Mouse (Mus musculus): ENCODE data around the gene Pfdn5. TPM values are rescaled to one million over a fixed set of nuclear protein-coding genes. Genes with fewer than 3 reads are reported as not detected.

Pfdn5 gene
- 100 to 1,000 TPM; 344 to 355 TPM for total RNA-seq (2021)

DNA sequence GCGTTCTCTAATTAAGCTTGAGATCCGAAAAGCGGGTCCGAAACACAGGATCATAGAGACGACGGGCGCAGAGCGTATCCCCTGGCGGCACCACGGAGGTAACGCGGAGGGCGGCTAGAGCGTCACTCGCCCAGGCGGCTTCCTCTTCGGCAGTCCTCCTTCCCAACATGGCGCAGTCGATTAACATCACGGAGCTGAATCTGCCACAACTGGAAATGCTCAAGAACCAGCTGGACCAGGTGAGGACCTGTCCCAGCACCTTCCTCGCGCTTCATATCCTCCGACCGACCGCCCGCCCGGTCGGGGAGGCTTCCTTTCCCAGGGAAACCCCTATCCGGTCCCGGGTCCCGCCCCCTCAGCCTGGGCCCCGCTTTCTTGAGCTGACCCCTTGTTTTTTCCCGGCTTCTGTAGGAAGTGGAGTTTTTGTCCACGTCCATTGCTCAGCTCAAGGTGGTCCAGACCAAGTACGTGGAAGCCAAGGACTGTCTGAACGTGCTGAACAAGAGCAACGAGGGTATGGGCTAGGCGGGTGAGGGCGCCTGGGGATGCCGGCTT is at the start of gene Pfdn5:
Pfdn5 (plus strand) TSS at position 95 of the 555 bp plus-strand sequence.
- intact Hi-C loops (cut with DNase I): no loop called here
- DNase-seq (ENCODE audit: extremely low spot score in 1 of 2, low spot score in 2 of 2): peak; percentile 79 to 90

DNA sequence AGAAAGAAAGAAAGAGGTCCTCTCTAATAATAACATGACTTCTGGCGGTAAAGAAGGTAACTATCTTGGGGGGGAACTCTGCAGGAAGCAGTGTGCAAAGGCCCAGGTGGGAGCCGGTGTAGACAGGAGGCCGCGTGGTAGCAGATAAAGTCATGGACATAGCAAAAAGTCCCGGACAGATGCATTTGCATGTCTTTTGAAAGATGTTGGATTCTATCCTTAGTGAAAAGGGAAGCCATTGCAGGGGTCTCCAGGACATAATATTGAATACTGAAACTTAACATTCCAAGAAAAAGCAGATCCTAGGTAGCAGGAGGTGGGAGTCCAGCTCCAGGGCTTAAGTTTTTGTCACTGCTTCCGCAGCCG is 47.2 kb upstream of the Pfdn5 start:
- no peak for DNase-seq (ENCODE audit: extremely low spot score in 1 of 2, low spot score in 2 of 2)
- intact Hi-C loops (cut with DNase I): no loop called here

DNA sequence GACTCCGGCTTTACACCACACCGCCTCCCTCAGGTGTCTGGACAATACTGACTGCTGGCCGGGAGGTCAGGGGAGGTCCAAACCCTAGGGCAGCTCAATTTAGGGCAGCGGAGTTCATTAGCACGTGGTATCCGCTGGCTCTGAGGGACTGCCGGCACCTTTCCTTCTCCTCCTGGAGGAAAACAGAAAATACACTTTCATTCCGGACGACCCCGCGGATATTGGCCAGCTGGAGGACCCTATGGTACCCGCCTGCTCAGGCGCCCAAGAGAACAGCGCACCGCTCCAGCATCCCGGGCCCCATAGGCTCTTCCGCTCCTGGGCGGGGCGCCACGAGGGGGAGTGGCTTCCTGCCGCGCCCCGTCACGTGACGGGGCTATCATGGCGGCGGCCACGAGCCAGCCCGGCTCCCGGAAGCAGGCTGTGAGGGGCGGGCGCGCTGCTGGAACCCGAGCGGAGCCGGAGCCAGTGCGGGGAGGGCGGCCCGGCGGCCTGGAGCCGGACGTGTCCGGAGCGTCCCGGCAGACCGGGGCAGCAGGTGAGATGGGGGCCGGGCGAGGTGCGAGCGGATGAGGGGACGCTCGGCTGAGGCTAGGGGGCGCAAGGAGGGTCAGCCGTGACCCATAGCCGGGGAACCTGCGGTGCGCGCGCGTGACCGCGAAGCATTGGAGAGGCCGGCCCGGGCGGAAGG is 46.7 kb upstream of the Pfdn5 start, which contains the start of gene Mfsd5:
Mfsd5 (plus strand) TSS at position 363 of the 691 bp plus-strand sequence.
- intact Hi-C loops (cut with DNase I): no loop called here
- DNase-seq (ENCODE audit: extremely low spot score in 1 of 2, low spot score in 2 of 2): peak; percentile 76 to 93

DNA sequence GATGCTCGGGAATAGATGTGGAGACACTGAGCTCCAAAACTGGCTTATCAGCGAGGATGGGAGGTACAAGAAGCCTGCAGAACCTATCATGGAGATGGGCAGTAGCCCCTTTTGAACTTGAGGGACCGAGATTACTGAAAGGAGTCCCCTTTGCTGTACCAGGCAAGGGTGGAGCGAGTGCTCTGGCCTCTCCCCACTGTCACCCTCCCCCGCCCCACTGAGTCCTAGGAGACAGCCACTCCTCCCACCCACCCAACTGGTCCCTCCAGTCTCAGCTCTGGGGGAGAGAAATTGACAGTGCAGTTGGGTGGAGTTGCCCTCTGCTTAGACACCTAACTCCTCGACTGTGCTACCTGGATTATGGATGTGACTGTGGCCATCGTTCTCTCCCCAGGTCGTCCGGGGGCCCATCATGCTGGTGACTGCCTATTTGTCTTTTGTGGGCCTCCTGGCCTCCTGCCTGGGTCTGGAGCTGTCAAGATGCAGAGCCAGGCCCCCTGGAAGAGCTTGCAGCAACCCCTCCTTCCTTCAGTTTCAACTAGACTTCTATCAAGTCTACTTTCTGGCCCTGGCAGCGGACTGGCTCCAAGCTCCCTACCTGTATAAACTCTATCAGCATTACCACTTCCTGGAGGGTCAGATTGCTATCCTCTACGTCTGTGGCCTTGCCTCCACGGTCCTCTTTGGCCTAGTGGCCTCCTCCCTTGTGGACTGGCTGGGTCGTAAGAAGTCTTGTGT is 46.0 kb upstream of the Pfdn5 start:
- intact Hi-C loops (cut with DNase I): no loop called here
- DNase-seq (ENCODE audit: extremely low spot score in 1 of 2, low spot score in 2 of 2): no peak

DNA sequence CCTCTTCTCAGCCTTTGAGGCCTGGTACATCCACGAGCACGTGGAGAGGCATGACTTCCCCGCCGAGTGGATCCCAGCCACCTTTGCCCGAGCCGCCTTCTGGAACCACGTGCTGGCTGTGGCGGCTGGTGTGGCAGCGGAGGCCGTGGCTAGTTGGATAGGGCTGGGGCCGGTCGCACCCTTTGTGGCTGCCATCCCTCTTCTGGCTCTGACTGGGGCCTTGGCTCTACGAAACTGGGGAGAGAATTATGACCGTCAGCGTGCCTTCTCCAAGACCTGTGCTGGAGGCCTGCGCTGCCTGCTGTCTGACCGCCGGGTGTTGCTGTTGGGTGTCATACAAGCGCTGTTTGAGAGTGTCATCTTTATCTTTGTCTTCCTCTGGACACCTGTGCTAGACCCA is 45.3 kb upstream of the Pfdn5 start:
- peak in 1 of 2 experiments; percentile 35 for DNase-seq (ENCODE audit: extremely low spot score in 1 of 2, low spot score in 2 of 2)
- intact Hi-C loops (cut with DNase I): no loop called here

DNA sequence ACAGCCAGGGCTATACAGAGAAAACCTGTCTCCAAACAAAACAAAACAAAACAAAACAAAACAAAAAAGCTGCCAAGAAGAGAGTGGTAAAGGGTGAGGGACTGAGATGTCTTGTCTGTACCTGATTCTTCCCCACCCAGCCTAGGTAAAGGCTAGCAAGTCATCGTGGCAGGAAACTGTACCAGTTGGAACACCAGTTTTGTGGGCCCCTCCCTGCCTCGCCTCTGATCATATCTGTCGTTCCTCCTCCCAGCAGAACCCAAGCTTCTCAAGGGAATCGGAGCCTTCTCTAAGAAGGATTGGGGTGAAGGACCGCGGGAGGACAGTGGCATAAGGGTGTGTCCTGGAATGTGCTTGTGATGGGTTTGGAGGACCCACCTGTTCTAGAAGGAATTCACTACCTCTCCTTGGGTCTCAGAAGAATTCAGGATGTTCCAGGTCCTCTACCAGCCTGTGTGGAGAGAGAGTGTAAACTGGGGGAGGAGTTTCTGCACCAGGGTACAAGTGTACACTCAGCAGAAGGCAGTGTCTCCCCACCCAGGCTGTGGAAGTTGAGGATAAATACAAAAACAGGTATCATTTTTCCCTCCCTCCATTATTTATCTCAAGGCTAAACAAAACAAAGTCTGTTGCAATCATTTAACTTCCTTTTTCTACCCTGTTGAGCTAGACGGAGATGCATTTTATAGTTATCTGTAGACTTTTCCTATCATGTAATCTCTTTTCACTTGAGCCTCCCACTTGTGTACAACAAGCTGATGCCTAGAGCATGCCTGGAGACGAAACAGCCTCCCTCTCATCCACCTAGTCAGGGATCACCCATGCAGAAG is 43.2 kb upstream of the Pfdn5 start:
- intact Hi-C loops (cut with DNase I): no loop called here
- no peak for DNase-seq (ENCODE audit: extremely low spot score in 1 of 2, low spot score in 2 of 2)

DNA sequence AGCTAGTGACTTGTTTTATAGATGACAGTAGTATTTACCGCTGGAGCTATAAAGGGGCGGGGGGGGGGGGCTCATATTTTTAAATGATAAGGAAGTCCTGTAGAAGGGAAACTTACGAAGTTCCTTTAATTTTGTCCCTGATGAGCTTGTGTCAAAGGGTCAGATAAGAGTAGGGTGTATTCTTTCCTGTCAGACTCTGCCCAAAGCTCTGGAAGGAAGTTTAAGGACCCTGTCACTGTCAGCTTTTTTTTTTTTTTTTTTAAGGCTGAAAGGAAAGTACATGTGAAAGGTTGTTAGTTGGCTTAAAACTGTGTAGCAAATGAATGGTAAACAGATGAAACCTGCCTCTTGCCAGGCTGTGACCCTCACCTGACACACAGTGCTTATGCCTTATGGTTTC is 42.3 kb upstream of the Pfdn5 start:
- DNase-seq (ENCODE audit: extremely low spot score in 1 of 2, low spot score in 2 of 2): no peak
- intact Hi-C loops (cut with DNase I): no loop called here

DNA sequence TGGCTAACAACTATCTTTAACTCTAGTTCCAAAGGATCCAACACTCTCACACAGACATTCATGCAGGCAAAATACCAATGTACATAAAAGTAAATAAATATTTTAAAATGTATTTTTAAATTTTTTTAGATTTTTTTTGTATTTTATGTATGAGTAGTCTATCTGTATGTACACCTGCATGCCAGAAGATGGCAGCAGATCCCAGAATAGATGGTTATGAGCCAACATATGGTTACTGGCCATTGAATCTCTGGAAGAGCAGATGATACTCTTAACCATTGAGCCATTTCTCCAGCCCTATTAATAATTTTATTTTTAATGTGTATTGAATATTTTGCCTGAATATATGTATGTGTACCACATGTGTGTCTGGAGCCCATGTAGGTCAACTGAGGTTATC is 38.5 kb upstream of the Pfdn5 start:
- intact Hi-C loops (cut with DNase I): no loop called here
- DNase-seq (ENCODE audit: extremely low spot score in 1 of 2, low spot score in 2 of 2): no peak

DNA sequence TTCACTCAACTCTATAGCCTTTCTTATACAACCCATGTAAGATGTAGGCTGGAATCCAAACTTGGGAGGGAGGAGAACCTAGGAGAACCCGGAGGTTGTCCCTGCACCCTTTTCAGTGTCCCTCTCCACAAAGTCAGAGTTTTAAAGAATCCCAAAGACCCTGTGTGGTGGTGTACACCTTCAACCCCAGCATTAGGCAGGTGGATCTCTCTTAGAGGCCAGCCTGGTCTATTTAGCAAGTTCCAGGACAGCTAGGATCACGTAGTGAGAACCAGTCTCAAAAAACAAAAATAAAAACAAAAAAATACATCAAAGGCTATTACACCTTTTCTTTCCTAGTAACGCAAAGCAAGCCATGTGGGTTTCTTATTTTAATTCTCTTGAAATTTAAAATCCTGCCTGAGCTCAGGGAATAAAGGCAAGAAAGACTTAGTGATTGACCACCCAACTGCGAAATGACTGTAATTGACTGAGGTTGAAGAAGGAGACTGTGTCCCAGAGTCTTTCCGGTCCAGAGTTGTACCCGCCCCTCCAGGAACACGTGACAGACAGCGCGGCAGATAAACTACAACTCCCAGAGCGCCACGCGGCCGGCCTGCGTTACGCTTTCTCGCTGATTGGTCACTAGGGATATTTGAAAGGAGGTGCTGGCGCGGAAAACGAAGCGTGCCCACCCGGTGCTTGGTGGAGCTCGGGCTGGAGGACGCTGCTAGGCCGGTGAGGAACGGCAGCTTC is 30.1 kb upstream of the Pfdn5 start, which contains the start of gene Espl1:
Espl1 (plus strand) TSS at position 634 of the 735 bp plus-strand sequence.
- intact Hi-C loops (cut with DNase I): no loop called here
- DNase-seq (ENCODE audit: extremely low spot score in 1 of 2, low spot score in 2 of 2): peak; percentile 95

DNA sequence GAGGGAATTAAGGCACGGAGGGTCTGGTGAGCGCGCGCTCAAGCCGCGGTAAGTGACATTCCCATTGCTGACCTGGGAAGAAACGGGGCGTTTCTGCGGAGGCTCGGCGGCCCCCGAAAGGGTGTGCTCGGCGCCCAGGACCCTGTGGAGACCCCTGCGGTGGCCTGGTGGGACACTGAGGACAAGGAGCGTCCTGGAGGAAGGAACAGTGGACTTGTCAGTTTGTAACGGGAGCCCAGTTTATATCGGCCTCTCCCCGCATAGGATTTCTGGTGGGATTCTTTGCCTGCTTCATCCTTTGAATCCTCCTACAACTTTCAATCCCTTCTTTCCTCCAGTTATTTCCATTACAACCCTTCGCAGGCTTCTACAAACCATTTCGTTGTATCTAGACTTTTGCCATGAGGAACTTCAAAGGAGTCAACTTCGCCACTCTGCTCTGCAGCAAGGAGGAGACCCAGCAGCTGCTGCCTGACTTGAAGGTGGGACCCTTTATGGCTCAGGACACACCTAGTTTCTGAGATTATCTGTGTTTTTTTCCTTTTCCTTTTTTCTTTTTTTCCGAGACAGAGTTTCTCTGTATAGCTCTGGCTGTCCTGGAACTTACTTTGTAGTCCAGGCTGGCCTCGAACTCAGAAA is 29.4 kb upstream of the Pfdn5 start:
- no peak for DNase-seq (ENCODE audit: extremely low spot score in 1 of 2, low spot score in 2 of 2)
- intact Hi-C loops (cut with DNase I): no loop called here

DNA sequence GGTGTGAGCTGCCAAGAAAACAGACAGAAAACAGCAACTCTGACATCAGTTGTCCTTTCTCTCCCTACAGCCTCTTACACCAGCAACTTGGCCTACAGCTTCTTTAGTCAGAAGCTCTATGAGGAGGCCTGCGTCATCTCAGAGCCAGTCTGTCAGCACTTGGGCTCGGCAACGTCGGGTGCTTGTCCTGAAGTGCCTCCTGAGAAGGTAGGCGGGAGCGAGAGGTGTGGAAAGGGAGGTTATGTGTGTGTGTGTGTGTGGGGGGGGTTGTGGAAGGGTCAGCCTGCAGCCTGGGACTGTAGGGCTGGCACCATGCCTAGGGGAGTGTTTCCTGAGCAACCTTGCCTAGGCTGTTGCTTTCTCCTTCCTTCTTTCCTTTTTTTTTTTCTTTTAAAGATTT is 23.4 kb upstream of the Pfdn5 start:
- DNase-seq (ENCODE audit: extremely low spot score in 1 of 2, low spot score in 2 of 2): no peak
- intact Hi-C loops (cut with DNase I): no loop called here

DNA sequence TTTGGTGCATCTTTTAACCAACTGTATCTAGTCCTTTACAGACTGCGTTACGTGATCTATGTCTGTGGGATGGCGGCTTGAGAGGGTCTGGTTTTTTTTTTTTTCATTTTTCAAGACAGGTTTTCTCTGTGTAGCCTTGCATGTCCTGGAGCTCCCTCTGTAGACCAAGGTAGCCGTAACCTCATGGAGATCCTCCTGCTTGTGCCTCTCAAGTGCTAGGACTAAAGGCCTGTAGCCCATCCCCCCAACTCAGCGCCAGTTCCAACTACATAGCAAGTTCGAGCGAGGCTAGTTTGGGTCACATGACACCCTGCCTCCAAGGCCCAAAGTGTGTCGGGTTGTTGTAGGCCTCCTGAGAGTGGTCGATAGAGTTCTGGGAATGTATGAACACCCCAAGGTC is 17.2 kb upstream of the Pfdn5 start:
- intact Hi-C loops (cut with DNase I): no loop called here
- DNase-seq (ENCODE audit: extremely low spot score in 1 of 2, low spot score in 2 of 2): no peak

DNA sequence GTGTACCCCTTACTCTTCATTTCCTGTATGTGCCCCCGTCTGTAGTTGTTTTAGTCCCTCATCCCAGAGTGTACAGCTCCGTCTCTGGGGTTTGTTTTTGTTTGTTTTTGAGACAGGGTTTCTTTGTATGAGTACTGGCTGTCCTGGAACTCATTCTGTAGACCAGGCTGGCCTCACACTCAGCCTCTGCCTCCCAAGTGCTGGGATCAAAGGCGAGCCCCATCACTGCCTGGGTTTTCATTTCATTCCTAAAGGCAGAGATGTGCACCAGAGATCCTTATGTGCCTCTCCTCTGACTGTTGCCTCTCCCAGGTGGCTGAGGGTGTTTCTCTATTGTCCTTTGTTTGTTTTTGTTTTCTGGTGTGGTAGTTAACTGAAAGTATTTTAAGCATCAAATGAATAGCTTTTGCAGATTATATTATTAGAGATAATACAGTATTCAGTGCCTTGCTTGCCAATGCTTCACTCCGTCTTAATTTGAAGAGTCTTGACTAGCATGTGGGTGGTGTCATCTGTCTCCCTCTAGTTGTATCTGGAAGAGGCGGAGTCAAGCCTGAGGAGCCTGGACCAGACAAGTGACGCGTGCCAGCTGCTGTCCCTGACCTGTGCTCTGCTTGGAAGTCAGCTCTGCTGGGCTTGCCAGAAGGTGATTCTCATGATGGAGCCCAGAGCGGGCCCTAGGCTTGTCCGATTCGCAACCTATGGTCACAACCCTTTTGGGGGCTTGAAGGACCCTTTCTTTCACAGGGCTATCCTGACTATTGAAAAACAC is 15.7 kb upstream of the Pfdn5 start:
- no peak for DNase-seq (ENCODE audit: extremely low spot score in 1 of 2, low spot score in 2 of 2)
- intact Hi-C loops (cut with DNase I): no loop called here

DNA sequence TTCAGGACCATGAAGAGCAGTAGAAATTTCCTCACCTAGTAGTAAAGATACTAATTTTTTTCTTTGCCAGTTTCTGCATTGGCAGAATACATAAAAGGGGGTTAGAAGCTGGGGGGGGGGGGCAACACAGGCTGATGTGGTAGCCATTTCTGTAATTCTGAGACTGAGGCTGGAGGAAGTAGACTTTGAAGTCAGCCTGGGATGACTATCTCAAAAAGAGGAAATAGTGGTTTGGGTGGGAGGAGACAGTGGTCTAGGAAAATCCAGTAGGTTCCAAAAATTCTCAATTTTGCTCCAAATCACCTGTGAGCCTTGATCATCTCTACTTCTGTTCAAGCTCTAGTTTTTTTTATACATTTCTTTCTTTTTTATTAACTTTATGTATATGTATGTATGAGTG is 14.4 kb upstream of the Pfdn5 start:
- intact Hi-C loops (cut with DNase I): no loop called here
- DNase-seq (ENCODE audit: extremely low spot score in 1 of 2, low spot score in 2 of 2): no peak

DNA sequence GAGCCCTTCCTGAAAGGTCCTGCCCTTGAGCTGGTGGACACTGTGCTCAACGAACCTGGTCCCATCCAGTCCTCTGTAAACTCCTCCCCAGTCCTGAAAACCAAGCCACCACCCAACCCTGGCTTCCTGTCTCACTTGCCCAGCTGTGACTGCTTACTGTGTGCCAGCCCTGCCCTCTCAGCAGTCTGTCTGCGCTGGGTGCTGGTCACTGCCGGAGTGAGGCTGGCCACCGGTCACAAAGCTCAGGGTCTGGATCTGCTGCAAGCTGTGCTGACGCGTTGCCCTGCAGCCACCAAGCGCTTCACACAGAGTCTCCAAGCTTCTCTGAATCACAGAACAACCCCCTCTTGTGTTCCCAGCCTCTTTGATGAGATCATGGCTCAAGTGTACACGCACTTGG is 10.6 kb upstream of the Pfdn5 start:
- intact Hi-C loops (cut with DNase I): no loop called here
- no peak for DNase-seq (ENCODE audit: extremely low spot score in 1 of 2, low spot score in 2 of 2)

DNA sequence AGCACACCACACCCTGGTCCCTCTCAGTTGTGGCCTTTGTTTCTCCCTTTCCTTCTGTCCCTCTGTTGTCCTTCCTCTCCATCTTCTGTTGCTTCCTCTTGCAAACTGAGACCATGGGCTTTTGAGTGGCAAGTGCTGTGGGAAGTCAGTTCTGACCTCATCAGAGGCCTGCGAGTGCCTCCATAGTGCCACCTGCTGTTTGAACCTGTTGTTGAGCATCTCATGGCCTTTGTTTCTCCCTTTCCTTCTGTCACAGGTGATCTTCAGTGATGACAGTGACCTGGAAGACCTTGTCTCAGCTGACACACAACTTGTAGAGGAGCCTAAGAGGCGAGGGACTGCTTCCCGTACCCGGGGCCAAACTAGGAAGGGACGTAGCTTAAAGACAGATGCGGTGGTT is 9.7 kb upstream of the Pfdn5 start:
- intact Hi-C loops (cut with DNase I): no loop called here

DNA sequence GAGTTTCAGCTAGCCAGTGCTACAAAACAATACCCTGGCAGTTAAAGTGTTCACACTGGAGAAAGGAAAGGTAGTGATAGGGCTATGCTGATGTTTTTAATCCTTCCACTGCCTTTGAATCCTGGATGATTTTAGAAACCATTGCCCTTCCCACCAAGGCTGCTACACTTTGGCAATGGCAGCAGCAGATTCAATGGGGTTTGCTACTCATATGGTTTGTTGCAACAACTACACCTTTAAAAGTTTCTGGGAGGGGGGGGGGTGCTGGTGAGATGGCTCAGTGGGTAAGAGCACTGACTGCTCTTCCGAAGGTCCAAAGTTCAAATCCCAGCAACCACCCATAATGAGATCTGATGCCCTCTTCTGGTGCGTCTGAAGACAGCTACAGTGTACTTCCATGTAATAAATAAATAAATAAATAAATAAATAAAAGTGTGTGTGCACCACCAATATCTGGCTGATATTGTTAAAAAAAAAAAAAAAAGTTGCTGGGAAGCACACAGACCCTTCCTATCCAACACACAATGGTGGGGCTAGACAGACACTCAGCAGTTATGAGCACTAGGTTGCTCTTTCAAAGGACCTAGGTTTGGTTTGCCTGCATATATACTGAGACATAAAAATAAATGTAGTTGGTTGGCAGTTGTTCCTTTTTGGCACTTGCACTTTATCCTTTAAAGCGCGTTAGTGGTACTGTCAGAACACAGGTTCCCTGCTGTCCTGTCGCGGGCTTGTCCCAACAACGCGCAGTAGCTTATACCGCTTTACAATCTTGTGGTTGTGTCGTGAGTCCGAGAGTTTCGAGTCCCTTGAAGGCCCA is 1.1 kb upstream of the Pfdn5 start:
- no peak for DNase-seq (ENCODE audit: extremely low spot score in 1 of 2, low spot score in 2 of 2)
- intact Hi-C loops (cut with DNase I): loop anchor here (5.0 kb wide), 1 partner anchor 83 kb away; no protein-coding TSS in a partner anchor

More for the DNA sequence above, 9.7 kb upstream of the Pfdn5 start:
- peak in 1 of 2 experiments; percentile 56 for DNase-seq (ENCODE audit: extremely low spot score in 1 of 2, low spot score in 2 of 2)
